Mouse (Mus musculus): Measurements from ENCODE around the gene Irf7.
"Not testable (repeated sequence)": the region's sequence is repeated elsewhere in the genome, so short reads cannot be mapped to it uniquely, and the experiment has no call there.

Gene Irf7

DNA sequence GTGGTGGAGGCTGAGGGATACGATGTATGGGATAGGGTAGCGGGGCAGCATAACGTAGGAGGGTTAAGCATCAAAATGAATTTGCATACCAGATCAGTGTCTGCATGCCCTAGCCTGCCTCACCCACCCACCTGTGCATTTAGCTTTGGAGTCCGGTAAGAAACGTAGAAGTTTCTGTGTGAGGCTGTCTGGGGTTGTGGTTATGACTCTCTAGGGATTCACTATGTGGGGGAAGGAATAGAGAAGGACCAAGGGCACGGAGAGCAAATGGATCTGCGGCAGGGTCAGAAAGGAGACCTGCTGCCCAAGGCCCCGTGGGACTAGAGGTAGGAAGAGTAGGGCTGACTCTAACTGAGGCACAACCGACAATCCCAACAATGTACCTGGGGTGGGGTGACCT lies 9.1 kb upstream of the Irf7 start:
- DNase-seq (ENCODE audit: low spot score): no peak

DNA sequence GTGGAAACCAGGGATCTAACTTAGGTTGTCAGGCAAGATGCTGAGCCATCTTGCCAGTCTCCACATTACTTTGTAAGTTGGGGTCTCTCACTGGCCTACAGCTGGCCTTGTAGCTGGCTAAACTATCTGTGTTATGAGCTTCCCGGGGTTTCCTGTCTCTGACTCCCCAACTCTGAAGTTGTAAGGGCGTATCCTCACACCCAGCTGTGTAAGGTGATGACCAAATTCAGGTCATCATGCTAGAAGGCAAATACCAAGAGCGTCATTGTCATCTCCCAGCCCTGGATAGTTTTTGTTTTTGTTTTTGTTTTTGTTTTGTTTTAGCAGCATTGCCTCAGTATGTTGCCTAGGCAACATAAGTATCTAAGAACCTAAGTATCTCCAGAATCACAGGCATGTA lies 4.3 kb upstream of the Irf7 start:
- DNase-seq (ENCODE audit: low spot score): no peak

DNA sequence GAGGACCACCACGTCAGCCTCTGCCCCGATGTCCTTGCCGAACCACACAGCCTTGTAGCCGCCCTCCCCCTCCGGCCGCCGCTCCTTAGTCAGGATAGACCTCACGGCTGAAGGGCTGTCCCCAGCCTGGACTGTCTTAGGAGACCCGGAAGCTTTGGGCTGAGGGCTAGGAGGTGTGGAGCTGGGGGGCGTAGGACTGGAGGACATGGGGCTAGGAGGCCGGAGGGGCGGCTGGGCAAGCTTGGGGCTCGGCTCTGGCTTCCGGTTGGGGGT lies 2.9 kb upstream of the Irf7 start:
- no peak for DNase-seq (ENCODE audit: low spot score)

DNA sequence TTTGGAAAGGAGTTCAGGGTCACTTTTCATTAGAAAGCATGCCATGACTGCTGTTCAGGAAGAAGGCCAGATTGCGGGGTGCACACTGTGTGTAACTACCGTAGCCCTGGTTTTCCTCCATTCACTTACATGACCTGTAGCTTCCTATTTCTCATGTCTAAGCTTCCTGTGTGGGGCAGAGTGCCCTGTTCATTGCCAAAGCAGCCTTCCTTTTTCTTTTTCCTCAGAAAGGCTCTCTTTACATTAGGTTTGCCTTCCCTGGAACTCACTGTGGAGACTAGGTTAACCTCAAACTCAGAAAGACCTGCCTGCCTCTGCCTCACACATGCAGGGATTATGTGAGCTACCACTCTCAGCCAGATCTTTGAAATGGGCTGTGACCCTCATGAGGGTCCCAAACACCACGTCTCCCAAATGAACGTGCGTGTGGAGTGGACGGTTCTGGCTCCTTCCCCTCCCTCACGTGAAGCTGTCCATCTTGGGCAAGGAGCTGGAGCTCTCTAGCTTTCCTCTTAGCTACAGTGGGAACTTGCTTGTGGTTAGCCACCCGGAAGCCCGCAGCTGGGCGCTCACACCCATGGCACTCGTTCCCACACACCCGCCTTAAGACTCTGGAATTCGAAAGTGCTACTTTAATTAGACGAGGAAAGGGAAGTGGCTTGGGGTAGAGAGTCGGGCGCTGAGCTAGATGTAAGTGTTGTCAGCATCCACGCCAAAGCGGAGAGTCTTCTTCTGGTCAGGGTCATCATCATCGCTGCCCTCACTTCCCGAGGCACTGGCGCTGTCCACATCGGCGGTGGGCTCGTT lies 2.4 kb upstream of the Irf7 start:
- DNase-seq (ENCODE audit: low spot score): no peak

DNA sequence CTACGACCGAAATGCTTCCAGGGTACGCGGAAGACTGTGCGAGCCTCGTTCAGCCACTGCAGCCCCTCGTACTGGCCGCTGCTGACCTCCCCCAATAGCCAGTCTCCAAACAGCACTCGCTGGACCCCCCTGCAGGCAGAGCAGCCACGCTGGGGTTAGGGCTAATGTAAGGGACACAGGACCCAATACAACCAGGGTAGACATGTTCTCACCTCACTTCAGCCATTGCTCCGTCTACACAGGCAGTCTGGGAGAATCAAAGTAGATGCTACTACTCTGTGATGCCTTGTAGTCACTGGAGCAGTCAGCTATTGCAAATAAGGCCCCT lies 906 bp downstream of the Irf7 start:
- peak; percentile 23 for DNase-seq (ENCODE audit: low spot score)

DNA sequence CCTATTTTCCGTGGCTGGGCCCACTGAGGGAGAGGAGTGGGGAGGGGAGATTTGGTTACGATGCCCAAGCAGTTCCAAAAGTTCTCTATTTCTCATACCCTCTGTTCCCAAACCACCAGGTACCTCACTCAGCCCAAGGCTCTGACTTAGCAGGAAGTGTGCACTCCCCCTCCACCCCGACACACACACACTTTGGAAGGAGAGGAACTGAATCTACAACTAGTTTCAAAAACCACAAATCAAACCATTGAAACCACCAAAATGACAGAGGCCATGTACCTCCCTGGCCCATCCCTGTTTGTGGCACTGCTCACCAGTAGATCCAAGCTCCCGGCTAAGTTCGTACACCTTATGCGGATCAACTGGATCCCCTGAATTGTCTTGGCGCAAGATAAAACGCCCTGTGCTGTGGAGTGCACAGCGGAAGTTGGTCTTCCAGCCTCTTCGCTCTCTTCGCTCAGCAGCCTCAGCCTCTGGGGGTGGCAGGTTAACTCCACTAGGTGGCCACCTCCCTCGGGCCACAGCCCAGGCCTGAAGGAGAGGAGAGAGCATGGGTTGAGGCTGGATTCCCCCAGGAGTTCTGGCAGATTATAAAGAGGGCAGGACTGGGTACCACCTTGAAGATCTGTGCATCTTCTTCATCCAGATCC lies 1.4 kb downstream of the Irf7 start:
- peak; percentile 54 for DNase-seq (ENCODE audit: low spot score)

DNA sequence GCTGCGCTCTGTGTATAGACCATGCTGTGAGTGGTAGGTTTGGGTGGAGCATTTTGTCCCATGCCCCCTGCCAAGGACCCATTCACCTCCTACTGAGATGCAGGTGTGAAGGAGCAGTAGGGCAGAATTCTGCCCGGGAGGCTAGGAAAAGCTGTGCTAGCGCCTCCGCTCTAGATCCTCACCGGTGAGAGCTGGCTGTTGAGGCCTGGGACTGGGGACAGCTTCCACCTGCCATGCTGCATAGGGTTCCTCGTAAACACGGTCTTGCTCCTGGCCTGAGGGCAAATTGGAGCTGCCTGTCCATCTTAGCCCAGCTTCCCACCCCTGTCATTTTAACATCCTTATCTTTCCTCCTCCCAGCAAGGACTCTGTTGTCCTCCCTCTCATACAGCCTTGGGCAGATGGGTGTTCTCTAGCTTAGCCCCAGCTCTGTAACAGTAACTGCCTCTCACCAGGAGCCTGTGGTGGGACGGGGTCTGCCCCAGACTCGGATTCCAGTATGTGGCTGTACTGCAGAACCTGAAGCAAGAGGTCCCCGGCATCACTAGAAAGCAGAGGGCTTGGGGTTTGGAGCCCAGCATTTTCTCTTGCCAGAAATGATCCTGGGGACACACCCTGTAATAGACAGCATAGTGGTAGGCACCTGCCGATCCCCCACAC lies 2.1 kb downstream of the Irf7 start:
- DNase-seq (ENCODE audit: low spot score): no peak

DNA sequence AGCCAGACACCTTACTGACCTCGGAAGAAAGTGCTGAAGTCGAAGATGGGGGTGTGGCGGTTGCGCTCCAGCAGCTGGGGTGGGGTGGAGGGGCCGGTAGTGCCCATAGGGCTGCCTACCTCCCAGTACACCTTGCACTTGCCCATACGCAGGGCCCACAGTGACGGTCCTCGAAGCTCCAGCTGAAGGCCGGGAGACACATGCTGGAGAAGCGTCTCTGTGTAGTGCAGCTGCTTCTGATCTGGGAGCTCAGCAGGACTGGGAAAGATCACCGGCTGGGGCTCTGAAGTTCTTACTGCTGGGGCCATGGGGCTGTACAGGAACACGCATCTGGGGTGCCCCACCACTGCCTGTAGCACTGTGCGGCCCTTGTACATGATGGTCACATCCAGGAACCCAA lies 2.6 kb downstream of the Irf7 start:
- DNase-seq (ENCODE audit: low spot score): no peak

DNA sequence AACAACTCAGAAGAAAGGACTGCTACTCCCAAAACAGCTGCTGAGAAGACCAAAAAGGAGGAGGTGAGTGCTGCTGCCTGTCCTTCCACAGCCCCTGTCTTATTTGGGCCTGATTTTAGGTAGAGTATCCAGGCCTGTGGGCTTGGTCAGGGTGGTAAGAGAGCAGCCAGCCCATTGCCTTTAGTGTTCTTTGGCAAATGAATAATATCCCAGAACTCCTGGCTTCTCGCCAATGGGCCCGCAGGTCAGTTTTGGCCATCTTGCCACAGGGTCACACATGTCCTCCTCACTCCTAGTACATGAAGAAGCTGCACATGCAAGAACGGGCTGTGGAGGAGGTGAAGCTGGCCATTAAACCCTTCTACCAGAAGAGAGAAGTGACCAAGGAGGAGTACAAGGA lies 4.8 kb downstream of the Irf7 start:
- no peak for DNase-seq (ENCODE audit: low spot score)

DNA sequence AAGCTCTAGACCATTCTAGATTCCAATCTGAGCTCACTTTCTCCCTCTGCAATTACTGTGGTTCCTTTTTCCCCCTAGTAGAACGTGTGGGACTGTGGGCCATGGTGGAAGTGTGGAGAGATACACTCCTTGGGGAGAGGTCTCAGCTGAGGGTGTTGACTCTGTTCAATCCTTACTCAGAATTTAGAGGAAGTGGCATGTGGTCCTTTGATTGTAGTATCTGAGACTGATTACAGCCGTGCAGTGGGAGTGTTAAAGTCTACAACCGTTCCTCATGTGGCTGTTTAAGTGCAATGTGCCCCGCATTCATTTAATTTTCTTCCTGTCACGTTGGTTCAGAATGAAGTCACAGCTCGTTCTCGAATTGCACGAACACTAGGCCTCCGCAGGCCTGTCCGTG lies 10.1 kb downstream of the Irf7 start:
- no peak for DNase-seq (ENCODE audit: low spot score)

DNA sequence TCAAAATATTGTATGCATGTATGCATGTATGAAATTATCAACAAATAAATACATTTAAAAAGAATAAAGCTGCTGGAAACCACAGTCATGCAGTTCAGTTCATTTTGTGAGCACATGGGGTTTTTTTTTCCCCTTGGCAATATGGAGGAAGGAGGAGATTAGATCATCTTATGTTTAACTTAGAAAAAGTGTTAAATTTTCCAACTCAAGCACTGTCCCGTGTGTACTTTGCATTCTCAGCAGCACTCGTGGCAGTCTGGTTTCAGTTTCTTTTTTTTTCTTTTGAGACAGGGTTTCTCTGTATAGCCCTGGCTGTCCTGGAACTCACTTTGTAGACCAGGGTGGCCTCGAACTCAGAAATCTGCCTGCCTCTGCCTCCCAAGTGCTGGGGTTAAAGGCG lies 15.8 kb downstream of the Irf7 start:
- DNase-seq (ENCODE audit: low spot score): not testable (repeated sequence)

DNA sequence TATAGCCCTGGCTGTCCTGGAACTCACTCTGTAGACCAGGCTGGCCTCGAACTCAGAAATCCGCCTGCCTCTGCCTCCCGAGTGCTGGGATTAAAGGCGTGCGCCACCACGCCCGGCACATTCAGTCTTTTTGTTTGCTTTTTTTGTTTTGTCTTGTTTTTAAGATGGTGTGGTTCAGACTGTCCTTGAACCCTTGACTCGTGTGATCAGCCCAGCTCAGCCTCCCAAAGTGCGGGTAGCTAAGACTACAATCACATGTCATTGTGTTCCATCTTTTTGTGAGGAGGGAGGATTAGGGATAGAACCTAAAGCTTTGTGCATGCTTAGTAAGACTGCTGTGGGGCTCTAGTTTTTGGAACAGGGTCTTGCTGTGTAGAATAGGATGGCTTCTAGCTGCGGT lies 34.7 kb downstream of the Irf7 start:
- DNase-seq (ENCODE audit: low spot score): no peak

DNA sequence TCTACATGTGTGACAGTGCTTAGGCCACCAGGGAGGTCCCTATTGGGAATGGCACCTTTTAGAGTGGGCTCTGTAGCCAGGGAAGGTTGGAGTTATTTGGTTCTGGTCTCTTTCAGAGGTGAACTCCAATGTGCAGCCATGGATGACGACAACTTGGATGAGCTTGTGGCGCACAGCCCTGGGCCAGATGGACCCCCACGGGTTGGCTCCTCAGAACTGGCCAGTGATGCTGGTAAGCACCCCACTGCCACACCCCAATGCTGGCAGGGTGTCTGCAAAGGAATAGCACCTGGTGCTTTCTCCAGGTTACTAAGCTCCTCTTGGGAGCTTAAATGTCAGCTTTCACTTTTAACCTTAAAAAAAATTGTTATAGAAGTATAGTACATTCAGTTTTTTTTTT lies 35.2 kb downstream of the Irf7 start:
- DNase-seq (ENCODE audit: low spot score): no peak

DNA sequence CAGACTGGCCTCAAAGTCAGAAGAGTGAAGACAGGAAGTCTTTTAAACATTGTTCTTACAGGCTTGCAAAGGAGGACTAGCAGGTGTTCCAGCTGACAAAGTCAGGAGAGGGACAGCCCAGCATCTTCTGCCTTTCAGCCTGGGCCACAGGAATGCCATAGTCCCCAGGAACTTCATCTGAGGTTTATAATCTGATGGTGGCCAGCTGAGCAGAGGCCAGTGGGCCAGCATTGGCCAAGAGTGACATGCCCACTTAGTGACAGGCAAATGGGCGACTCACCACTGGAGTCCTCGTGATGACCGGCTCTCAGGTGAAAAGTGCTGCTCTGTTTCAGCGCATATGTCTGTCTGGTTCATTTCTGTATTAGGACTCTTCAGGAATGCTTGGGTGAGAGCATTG lies 35.7 kb downstream of the Irf7 start:
- DNase-seq (ENCODE audit: low spot score): no peak

DNA sequence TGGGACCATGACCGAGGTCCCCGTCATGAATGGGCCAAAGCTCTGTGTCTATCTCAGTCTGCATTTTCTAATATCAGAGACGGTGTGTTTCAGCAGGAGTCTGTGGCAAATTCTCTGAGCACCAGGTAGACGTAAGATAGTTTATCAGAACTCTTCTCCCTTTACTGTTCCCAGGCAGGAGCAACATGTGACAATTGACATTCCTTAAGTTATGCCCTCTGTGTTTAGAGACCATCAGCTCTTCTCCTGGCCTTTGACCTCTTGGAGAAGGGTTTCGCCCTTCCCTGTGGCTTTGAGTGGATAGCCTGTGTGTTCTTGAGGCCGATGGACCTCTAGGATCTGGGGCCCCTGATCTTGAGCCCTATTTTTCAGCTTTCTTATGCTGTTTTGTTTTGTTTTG lies 36.6 kb downstream of the Irf7 start:
- no peak for DNase-seq (ENCODE audit: low spot score)

DNA sequence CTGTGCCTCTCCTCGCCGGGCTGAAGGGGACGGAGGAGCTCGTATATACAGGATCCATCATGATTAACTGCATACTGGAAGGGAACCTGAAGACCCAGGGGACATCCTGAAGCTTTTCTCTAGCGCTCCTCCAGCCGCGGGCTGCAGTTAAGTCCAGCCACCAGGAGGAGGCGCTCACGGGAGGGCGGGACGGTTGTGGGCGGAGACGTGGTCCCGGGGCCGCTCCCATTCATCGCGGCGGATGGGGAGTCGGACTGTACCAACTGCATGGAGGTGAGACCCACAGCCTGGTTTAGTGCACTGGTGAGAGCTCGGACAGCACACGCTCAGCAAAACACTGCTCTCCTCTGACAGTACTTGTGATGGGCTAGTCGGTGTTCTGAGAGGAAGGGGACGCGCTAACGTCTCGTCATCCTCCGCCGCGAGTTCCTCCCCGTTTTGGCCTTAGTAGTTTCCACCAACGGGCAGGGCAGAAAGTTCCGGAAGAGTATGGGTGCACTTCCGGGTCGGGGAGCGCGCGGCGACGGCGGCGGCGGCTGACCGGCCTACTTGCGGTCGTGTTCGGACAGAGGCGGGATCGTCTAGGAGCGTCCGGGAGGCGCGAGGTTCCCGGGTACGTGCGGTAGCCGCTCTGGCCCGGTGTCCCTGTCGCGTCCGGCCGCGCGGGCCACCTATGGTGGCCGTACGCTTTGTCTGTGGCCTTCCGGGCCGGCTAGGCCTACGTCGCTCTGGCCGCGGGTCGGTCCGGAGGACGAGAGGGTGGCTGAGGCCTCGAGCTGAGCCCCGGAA lies 37.8 kb downstream of the Irf7 start, which contains the start of gene Phrf1:
Gene Phrf1 (plus strand): TSS at position 506 of the 789 bp plus-strand sequence.
- peak; percentile 91 for DNase-seq (ENCODE audit: low spot score)

DNA sequence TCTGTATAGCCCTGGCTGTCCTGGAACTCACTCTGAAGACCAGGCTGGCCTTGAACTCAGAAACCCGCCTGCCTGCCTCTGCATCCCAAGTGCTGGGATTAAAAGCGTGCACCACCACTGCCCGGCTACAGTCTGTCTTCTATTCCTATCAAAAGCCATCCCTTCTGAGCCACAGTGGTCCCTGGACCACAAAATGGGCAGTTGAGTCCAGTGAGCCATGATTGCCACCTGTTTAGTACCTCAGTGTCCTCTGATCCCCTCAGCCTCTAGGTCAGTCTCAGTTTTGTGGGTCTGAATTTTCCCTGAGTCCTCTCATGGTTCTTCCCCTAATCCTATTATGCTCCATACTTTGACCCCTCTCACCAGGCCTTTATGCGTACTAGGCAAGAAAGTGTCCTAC lies 38.5 kb downstream of the Irf7 start:
- DNase-seq (ENCODE audit: low spot score): no peak

DNA sequence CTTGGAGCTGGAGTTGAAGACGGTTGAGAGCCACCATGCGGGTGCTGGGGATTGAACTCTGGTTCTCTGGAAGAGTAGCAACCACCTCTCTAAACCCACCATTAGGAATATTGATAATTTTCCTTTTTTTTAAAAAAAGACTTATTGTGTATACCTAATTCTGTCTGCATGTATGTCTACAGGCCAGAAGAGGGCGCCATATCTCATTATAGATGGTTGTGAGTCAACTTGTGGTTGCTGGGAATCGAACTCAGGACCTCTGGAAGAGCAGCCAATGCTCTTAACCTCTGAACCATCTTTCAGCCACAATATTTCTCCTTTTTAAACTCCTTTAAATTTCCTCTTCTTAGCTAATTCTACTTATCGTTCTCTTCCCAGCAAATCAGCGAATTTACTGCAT lies 39.7 kb downstream of the Irf7 start:
- no peak for DNase-seq (ENCODE audit: low spot score)

DNA sequence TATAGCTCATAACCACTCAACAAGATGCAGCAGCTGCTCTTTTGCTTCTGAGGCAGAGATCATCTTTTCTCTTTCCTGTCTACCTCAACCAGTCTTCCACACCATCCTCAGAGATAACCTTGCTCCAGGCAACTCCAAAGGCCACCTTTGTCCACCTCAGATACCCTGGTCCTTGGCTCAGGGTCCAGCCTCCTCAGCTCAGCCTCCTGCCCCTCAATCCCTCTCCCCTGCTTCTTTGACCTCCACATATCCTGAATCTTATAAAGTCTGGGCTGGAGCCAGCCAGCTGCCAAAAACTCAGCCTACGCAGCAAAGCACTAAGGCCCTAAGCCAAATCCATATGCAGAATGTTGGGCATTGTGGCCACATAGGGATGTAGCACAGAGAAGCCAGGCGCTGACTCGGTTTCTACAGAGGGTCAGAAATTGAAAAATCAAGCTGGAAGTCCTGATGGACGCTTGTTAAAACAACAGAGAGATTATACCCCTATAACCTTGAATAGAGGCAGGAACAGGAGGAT lies 43.5 kb downstream of the Irf7 start:
- no peak for DNase-seq (ENCODE audit: low spot score)

DNA sequence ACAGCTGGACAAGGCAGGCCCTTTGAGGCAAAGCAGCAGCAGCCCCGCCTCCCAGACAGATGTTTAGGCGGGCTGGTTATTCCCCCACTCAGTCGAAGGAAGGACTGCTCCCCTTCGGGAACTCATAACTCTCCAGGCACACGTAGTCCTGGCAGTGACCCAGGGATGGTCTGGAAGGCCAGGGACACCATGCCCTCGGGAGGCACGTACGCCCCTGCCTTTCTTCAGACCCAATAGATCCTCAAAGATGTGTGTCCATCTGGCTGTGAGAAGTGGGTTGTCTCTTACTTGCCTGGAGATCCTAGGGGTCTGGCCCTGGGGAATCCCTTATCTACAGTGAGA lies 44.2 kb downstream of the Irf7 start:
- no peak for DNase-seq (ENCODE audit: low spot score)

DNA sequence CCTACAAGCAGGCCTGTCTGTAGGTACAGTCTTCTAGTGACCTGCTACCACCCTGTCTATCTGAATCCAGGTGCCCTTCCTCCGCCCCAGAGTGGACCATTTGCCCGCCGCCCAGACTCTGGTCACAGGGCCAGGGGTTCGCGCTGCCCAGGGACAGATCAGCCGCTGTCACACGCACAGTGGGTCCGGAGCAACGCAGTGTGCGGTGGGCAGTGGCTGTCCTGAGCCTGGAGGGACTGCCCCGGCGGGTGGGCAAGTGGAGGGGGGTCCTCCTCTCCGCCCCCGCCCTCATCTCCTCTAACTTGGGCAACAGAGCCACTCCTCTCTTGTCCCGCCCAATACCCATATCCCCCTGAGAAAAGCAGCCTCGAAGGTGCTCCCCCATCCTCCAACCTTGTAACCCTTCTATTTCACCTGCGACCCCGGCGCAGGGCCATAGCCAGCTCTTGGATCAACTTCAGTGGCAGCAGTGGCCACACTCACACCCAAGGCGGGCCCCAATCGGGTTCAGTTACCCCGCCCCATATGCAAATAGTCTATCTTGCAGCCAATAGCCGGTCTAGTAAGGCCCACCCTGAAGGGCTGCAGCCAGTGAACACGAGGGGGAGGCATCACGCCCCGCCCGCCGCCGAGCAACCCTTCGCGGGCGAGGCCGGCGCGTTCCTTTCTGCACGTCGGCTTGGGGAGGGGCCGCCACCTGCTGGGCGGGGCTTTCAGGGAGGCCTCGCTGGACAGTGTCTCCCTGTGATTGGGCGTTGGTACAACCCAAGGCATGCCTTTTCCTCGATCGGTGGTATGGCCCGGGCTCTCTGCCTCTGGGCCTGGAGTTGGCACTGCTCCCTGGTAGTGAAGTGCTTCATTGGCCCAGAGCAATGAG lies 44.8 kb downstream of the Irf7 start:
- peak; percentile 95 for DNase-seq (ENCODE audit: low spot score)

DNA sequence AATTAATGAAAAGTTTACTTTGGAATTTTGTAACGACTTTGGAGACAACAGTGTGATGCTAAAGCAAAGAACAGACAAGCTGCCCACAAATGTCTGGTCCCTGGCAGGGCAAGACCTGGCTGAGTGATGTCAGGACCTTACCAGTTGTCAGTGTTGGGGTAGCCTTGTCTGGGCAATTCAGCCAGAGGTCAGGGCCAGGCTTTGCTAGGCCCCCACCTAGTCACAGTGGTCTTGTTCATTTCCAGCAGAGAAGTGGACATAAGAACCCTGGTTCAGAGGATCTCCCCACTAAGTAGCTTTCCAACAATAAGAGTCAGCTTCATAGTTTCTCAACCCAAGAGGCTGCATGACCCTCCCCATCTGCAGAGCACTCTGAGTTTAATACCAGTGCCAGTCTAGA lies 45.9 kb downstream of the Irf7 start:
- no peak for DNase-seq (ENCODE audit: low spot score)
